Mouse (Mus musculus) spleen, adult 12 weeks (tissue): Measurements from ENCODE around the gene Pde6b.

Experiments used
- DNase-seq: peaks from one replicate; pipeline ENCODE4 v3.0.0; 2022; ENCODE audit warnings: low spot score

Gene Pde6b

GRCm38 (mm10) chr5:108389744-108390143, 1.6 kb downstream of the Pde6b start:
- DNase-seq = no peak

DNA sequence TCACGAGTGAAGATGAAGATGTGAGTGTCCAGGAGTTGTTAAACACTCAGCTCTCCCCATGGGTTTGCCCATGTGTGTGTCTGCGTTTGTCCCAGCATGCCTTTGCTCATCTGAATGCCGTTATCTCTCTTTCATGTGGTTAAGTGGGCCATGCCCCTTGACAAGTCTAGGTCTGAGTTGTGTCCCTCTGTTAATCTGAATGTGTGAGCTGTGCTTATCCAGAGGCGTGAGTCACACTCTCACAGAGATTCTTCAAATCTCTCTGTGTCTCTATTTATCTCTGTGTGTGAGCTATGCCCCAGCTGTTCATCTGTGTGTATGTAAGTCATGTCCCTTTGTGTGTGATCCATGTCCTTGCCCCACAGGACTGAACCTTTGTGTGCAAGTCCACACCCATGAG, 15.3 kb downstream of the Pde6b start:
- DNase-seq = no peak

GRCm38 (mm10) chr5:108405460-108405859, 17.3 kb downstream of the Pde6b start:
- no peak for DNase-seq

DNA sequence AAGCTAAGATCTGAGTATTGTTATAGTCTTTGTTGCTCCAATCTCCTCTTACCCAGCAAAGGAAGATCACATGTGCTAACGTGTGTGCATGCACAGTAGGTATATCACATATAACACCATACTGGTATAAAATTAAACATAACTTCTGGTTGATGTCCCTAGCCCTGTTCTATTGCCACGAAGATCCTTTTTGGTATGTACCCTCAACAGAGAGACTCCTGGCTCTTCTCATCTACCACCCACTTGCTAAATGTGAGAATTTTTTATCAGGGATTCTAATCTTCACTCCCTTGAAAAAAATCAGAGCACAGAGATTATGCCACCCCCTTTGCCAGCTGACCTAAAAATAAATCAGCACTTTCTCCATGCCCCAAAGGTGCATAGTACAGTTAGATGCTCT, 18.8 kb downstream of the Pde6b start:
- DNase-seq = no peak

DNA sequence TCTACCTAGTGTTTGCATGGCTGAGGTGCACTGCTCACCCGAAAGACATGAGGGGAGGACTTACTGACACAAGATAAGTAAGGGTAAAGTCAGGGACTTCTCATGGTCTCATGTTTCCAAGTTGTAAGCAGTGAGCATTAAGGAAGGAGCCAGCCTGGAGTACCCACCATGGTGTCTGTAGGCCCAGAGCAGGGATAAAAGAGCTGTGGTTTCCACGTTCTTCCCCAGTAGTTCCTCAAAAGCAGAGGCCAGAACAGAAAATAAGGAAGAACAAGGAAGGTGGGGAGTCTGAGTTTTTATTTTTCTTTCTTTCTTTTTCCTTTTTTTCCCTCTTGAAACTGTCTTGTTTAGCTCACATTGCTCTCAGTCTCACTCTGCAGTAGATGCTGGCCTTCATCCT, 26.5 kb downstream of the Pde6b start:
- DNase-seq = no peak

- DNase-seq = no peak
Observed at GRCm38 (mm10) chr5:108422741-108423140, 34.5 kb downstream of the Pde6b start.

DNA sequence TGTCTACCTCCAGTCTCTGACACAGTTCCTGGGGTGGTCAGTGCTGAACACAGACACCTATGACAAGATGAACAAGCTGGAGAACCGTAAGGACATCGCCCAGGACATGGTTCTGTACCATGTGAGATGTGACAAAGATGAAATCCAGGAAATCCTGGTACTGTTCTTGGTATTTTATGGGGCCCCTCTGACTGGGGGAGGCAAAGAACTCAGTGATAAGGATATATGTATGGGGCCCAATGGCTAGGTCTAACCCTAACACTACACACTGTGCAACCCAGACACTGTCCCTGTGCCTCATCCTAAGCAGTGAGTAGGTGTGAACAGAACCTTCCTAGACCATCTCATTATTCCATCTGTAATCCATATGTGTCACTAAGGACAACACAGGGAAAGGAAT, 35.2 kb downstream of the Pde6b start:
- no peak for DNase-seq

DNA sequence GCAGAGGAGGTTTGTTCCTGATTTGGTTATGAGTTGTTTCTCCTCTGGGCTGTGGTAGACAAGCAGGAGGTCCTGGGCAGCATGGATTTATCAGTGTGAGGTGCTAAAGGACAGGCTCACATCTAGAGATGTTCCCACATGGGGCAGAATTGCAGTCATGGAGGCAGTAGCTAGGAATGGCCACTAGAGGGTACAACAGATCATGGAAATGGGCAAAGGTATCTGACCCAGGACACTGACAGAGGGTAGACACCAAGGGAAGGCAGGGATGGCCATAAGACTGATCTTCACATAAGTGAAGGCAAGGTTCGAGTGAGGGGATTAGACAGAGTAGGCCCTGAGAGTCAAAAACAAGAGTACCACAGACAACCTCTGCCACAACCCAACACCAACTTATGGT, 39.0 kb downstream of the Pde6b start:
- peak; percentile 25 for DNase-seq

DNA sequence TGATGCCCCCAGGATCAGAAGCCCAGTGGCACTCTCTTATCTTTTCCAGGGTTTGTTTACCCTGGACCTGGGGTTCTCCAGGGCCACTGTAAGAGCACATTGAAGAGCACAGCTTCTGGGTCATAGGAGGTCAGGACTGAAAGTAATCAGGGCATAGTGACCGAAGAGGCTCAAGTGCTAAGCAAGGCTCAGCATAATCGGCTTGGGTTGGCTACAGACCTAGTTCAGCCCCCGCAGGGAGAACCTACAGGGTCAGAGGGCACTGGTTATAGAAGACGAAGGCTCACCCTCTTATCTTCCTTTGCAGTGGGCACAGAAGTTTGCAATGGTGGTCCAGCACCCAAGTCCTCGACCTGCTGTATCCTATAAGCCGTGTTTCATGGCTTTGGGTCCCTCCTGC, 43.0 kb downstream of the Pde6b start:
- no peak for DNase-seq

DNA sequence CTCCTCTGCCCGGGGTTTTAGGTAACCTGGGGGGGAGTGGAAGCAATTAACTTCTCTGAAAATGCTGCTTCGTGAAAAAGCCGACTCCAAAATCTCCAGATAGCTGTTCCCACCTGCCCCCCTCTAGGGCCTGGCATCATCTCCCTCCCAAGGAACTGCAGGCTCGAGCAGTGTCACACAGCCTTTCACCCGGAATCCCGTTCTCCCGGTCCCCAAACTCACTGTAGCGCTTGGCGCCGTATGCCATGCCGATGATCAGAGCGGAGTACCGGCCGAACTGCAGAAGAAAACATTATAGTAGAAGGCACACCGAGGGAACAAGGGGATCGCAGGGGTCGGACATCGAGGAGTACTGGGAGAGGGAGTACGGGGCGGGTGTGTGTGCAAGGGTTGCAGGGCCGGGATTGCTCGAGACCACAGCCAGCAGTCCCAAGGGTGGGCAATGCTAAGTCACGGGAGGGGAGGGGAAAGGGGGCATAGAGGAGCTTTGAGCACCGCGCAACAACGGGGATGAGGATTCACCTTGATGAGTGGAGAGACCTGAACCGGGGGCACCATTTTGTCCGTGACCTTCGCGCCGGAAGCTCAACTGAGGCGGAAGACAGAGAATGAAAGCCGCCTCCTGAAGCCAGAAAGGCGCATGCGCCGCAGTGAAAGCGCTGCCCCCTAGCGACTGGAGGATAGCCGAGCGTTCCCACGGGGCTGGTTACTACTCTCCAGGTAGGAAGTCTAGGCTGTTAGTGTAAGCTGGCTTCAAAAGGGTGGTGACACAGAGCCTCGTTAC, 45.8 kb downstream of the Pde6b start, which contains the start of gene Atp5k:
Atp5k (minus strand) TSS at position 645 of the 784 bp plus-strand sequence.
- DNase-seq = peak; percentile 87

GRCm38 (mm10) chr5:108436101-108436500, 47.9 kb downstream of the Pde6b start:
- DNase-seq = no peak

DNA sequence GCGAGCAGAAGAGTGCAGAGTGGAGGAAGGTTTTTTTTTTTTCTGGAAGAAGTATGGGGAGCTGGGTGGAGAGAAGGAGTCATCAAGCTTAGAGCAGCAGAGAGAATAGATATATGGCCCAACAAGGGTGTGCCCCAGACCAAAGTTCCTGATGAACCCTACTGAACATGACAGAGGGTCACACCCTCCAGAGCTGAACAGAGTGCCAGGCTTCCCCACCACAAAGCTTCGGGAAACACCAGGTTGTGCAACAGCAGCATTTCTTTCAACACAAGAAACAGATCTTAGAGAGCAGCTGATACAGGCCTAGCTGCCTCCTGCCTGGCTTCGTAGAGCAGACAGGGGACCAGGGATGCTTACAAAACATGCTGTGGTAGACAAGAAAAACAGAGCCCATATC, 58.8 kb downstream of the Pde6b start:
- no peak for DNase-seq

GRCm38 (mm10) chr5:108447857-108448256, 59.7 kb downstream of the Pde6b start:
- DNase-seq = no peak

- DNase-seq = no peak
Observed at GRCm38 (mm10) chr5:108448785-108449668, 60.8 kb downstream of the Pde6b start, which contains the start of gene Mfsd7a. Mfsd7a (minus strand) TSS chr5:108448891.

- no peak for DNase-seq
Observed at GRCm38 (mm10) chr5:108450837-108451540, 62.8 kb downstream of the Pde6b start.

DNA sequence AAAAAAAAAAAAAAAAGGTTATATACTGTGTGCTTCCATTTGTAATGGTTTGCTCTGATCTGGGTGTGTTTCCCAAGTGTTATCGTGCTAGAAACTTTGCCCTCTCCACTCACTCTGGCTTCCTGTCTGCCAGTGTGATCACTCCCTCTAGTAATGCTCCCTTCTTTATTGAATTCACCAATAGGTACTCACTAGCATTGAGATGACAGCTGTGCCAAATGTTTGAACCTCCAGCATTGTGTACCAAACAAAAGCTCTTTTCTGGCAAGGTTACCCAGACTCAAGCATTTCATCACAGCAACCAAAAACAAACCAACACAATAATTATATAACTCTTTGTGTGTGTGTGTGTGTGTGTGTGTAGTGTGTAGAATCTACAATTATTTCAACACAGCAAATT, 63.4 kb downstream of the Pde6b start:
- no peak for DNase-seq

- DNase-seq = no peak
Observed at GRCm38 (mm10) chr5:108452422-108452821, 64.2 kb downstream of the Pde6b start.

- no peak for DNase-seq
Observed at GRCm38 (mm10) chr5:108454094-108454493, 65.9 kb downstream of the Pde6b start.

DNA sequence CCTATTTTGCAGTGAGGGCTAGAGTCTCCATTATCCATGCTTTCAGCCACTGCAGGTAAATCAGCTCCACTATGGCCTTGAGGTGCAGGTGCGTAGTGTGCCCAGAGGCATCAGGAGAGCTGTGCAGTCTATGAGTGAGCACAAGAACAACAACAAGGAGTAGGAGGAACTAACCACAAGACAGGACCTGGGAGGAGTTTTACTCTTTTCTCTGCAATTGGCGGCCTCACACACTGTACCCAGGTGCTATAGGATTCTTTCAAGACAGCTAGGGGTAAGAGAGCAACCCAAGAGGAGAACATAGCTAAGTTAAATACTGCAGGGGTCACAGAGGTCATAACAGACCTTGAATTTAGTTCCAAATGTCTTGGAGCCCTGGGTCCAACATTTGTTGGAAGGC, 70.5 kb downstream of the Pde6b start:
- no peak for DNase-seq

- DNase-seq = no peak
Observed at GRCm38 (mm10) chr5:108460461-108460860, 72.3 kb downstream of the Pde6b start.

DNA sequence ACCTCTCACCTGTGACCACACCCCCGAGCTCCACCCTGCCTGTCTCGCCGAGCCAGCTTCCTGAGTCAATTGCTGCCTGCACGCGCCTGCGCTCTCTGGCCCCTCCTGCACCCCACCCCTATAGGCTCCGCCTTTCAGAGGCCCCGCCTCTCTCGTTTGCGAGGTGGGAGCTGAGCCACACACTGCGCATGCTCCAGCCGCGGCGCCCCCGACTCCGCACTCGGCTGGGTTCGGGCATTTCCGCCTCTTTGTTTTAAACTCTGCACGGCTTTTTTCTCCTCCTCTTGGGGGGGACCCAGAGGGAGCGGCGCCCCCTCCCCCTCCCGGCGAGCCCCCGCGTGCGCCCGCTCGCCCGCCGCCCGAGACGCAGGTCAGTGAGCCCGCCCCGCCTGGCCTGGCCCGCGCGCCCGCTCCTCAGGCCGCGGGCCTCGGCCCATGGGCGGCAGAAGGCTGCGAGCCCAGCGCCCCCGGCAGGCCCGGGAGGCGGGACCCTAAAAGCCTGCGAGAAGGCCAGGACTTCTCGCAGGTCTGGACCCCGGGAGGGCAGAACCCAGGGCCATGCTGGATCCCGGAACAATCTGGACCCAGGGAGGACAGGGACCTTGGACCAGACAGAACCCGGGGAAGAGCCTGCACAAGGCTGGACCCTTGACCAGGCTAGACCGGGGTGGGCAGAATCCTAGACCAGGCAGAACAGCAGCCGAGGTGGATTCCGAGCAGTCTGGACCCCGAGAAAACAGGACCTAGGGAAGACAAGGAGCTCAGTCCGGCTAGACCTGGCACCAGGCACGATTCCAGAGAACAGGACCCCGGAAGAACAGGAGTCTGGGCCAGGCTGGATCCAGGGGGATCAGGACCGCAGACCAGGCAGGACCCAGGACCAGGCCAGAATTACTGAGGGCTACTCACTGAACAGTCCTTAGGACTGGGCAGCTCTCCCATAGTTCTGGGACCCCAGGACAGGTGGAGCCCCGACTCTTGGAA, 73.2 kb downstream of the Pde6b start, which contains the start of gene Pcgf3:
Pcgf3 (plus strand) TSS at position 151 of the 984 bp plus-strand sequence.
- DNase-seq = peak; percentile 98
